8 mouse cellular contexts compared by ENCODE assay signal in the genomic region with DNA sequence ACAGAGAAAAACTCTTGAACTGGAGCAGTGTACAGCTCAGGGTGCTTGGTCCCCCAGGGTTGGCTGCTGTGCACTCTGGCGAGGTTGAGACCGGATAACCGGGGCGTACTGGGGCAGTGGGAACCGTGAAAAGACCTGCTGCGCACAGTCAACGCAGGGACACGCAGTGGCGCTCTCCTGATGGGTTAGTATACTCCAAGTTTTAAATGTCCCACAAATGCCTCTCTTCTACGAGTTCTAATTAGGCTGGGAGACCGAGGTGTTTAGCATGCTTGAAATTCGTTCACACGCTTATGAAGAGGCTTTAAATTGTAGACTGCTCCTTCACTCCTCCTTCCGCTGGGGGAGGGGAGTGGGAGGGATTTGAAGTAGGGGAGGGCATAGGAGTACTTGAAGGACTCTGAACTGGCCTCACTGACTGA. TPM values are rescaled to one million over a fixed set of nuclear protein-coding genes. Genes with fewer than 3 reads are reported as not detected.
DNase-seq lines count a peak whose midpoint lies in the region; ATAC-seq and TF ChIP-seq lines count a peak whose summit lies in the region.

No protein-coding gene starts in this region.

- in situ Hi-C loops in ES-E14 (cut with MboI; ENCODE audit: low sequenced_read_pairs in 2 of 2, unreplicated experiment in 2 of 2), result no loop called here

- WGBS in limb, embryonic 11.5 days, result under 1% methylated on average over 14 of the region's 14 CpGs
- WGBS in midbrain, embryonic 13.5 days, result under 1% methylated on average over 14 of the region's 14 CpGs

- peaks cover 24% of the 10 kb centered on the region for H3K36me3 ChIP-seq in ES-E14 (ENCODE audit: control insufficient read depth, insufficient read depth, low read length, poor library complexity, severe bottlenecking)
- no peaks in the 10 kb centered on the region for H3K36me3 ChIP-seq in limb, embryonic 11.5 days (ENCODE audit: control insufficient read depth, insufficient read depth, low read length)
- H3K36me3 ChIP-seq in midbrain, embryonic 13.5 days, result no peaks in the 10 kb centered on the region

- peak; percentile 3 for DNase-seq in 3T3-L1 (ENCODE audit: low read depth, low spot score)
- DNase-seq in ES-E14 (ENCODE audit: low read depth, low spot score), result no peak
- DNase-seq in embryo, embryonic 9.5 days (ENCODE audit: extremely low spot score), result peak; percentile 60
- DNase-seq in heart, postnatal 4 days, result peak; percentile 59
- peak; percentile 52 for DNase-seq in limb, embryonic 11.5 days (ENCODE audit: low spot score)
- peak; percentile 61 for DNase-seq in thymus, postnatal 0 days (ENCODE audit: low spot score)
- DNase-seq in layer of hippocampus, postnatal 14 days (ENCODE audit: low spot score in 2 of 2), result no peak

- peak overlapping the region; percentile 63 to 80 for H3K4me3 ChIP-seq in ES-E14 (ENCODE audit: insufficient read depth in 1 of 2, low read depth in 1 of 2, low read length in 2 of 2, poor library complexity in 1 of 2, severe bottlenecking in 1 of 2)
- peak overlapping the region; percentile 60 for H3K4me3 ChIP-seq in limb, embryonic 11.5 days (ENCODE audit: low read depth, low read length)
- peak overlapping the region; percentile 59 for H3K4me3 ChIP-seq in midbrain, embryonic 13.5 days (replicated peaks)

- no peak for ATAC-seq in limb, embryonic 11.5 days (ENCODE audit: insufficient number of reproducible peaks, low FRiP score, low TSS enrichment, low read depth)
- ATAC-seq in midbrain, embryonic 13.5 days, result no peak

- H3K9ac ChIP-seq in ES-E14 (ENCODE audit: insufficient read depth, low read depth, low read length, poor library complexity, severe bottlenecking), result peak overlapping the region; percentile 63
- peak overlapping the region; percentile 18; the same call in 1 of the 2 replicates for H3K9ac ChIP-seq in limb, embryonic 11.5 days (ENCODE audit: low read length)
- H3K9ac ChIP-seq in midbrain, embryonic 13.5 days (replicated peaks), result no peak overlapping the region

- no peaks in the 10 kb centered on the region for H3K9me3 ChIP-seq in ES-E14 (ENCODE audit: control insufficient read depth, insufficient read depth, low read depth, low read length)
- H3K9me3 ChIP-seq in limb, embryonic 11.5 days (ENCODE audit: control insufficient read depth, low read length), result no peaks in the 10 kb centered on the region
- no peaks in the 10 kb centered on the region for H3K9me3 ChIP-seq in midbrain, embryonic 13.5 days

- peak overlapping the region; percentile 92 for H3K4me2 ChIP-seq in limb, embryonic 11.5 days (ENCODE audit: low read depth, severe bottlenecking)
- peak overlapping the region; percentile 94 for H3K4me2 ChIP-seq in midbrain, embryonic 13.5 days (replicated peaks)

- peaks cover 32% of the 10 kb centered on the region for H3K27me3 ChIP-seq in limb, embryonic 11.5 days (ENCODE audit: control insufficient read depth, insufficient read depth, low read length)
- peaks cover 57% of the 10 kb centered on the region for H3K27me3 ChIP-seq in midbrain, embryonic 13.5 days

- no peak overlapping the region for H3K27ac ChIP-seq in ES-E14 (ENCODE audit: insufficient read depth, low read depth, low read length, poor library complexity, severe bottlenecking)
- no peak overlapping the region for H3K27ac ChIP-seq in limb, embryonic 11.5 days (replicated peaks; ENCODE audit: low read depth, low read length)
- no peak overlapping the region for H3K27ac ChIP-seq in midbrain, embryonic 13.5 days

- peaks cover 5 to 10% of the 10 kb centered on the region in 2 experiments; a peak in 3 of 4 replicates for H3K4me1 ChIP-seq in ES-E14 (ENCODE audit: control insufficient read depth in 2 of 2, insufficient read depth in 2 of 2, low read length in 2 of 2, poor library complexity in 1 of 2)
- H3K4me1 ChIP-seq in limb, embryonic 11.5 days (ENCODE audit: control insufficient read depth, insufficient read depth, low read length), result peaks cover 19% of the 10 kb centered on the region
- H3K4me1 ChIP-seq in midbrain, embryonic 13.5 days (replicated peaks), result peaks cover 41% of the 10 kb centered on the region

TF ChIP-seq in ES-E14, 5 proteins besides CTCF, POLR2A, EP300 and RAD21:
- TF ChIP-seq ZNF384 (IDR thresholded peaks at IDR 0.05; ENCODE audit: low read depth, low read length) (no peak), ZC3H11A (IDR thresholded peaks at IDR 0.05; ENCODE audit: borderline replicate concordance, low read depth, low read length) (no peak), MAFK (IDR thresholded peaks at IDR 0.05; ENCODE audit: insufficient read depth, low read depth, low read length) (no peak), CHD2 (IDR thresholded peaks at IDR 0.05; ENCODE audit: low read depth, low read length) (no peak), HCFC1 (IDR thresholded peaks at IDR 0.05; ENCODE audit: borderline replicate concordance, insufficient read depth, low read length) (no peak)

RNA-seq across cellular contexts. Expression of a gene that starts 1.1 kb away (rescaled TPM):
- 84.7 and 142 TPM in 2 replicates for total RNA-seq in ES-E14 (2012; rRNA removed)
- 10 to 100 TPM in 1 of 2 experiments, 1 to 10 TPM in 1; 9.5 to 10.6 TPM for total RNA-seq in heart, postnatal 4 days (2021)
- 0.71 and 0.73 TPM in 2 replicates for polyA plus RNA-seq in limb, embryonic 11.5 days (2014; fragmentation: Nextera tagmentation; extraction: Ambion mirVana)
- polyA plus RNA-seq in midbrain, embryonic 13.5 days (2015; fragmentation: Nextera tagmentation; extraction: Ambion mirVana), result 0.40 and 0.46 TPM in 2 replicates
- polyA plus RNA-seq in thymus, postnatal 0 days (2015; fragmentation: Nextera tagmentation; extraction: Ambion mirVana), result 0.91 and 1.1 TPM in 2 replicates
- 1 to 10 TPM; 1.1 to 1.2 TPM for total RNA-seq in layer of hippocampus, postnatal 14 days (2021)

RNA-seq across cellular contexts. Expression of a gene that starts 48.4 kb away (rescaled TPM):
- total RNA-seq in ES-E14 (2012; rRNA removed), result 14.6 and 24.9 TPM in 2 replicates
- total RNA-seq in heart, postnatal 4 days (2021), result 10 to 100 TPM; 31.0 to 33.2 TPM
- polyA plus RNA-seq in limb, embryonic 11.5 days (2014; fragmentation: Nextera tagmentation; extraction: Ambion mirVana), result 9.8 and 10.7 TPM in 2 replicates
- polyA plus RNA-seq in midbrain, embryonic 13.5 days (2015; fragmentation: Nextera tagmentation; extraction: Ambion mirVana), result 5.0 and 6.0 TPM in 2 replicates
- 1.6 and 2.4 TPM in 2 replicates for polyA plus RNA-seq in thymus, postnatal 0 days (2015; fragmentation: Nextera tagmentation; extraction: Ambion mirVana)
- total RNA-seq in layer of hippocampus, postnatal 14 days (2021), result 10 to 100 TPM; 19.5 to 23.9 TPM

Comparison
In these comparisons a context has a peak if more than half of its experiments do, and no peak if none do; other contexts are left out.
1. DNase-seq: peak in 3T3-L1 (single experiment), embryo, embryonic 9.5 days (single experiment), heart, postnatal 4 days (single experiment), limb, embryonic 11.5 days (single experiment) and thymus, postnatal 0 days (single experiment); none in ES-E14 (single experiment) and layer of hippocampus, postnatal 14 days (0 of 2).
2. RNA of a gene that starts 1.1 kb away (total RNA-seq): 84.7 to 142 TPM in ES-E14 and 9.5 to 10.6 TPM in heart, postnatal 4 days; 1.1 to 1.2 TPM in layer of hippocampus, postnatal 14 days; every median in the first group is over 4 times any median in the second.
3. Peak in every context shown above with its lines, with median percentiles within 50 percentile points of each other: H3K4me3 ChIP-seq.